Mouse (Mus musculus) MEL (cell line): ENCODE measurements at regions not wholly inside any gene's neighbourhood (a gene's known extent, or its start where the extent isn't known, plus 50 kb on each side); places are given as distances from the start of the nearest gene placed in this dataset.

Experiments
- DNase-seq: peaks from one replicate; pipeline ENCODE4 v3.0.0; 2011; ENCODE audit warnings: low read depth, low spot score
- H3K27ac ChIP-seq: 2 replicates; pipeline ENCODE4 v1.5.1; 2012; ENCODE audit warnings: low read depth, mild to moderate bottlenecking, control low read depth, low read length, moderate library complexity; ENCODE audit not compliant: control insufficient read depth
- H3K27me3 ChIP-seq, 2 experiments: fragments of 150-350 bp in 1 of 2; sonication (generic) in 1 of 2; 2 replicates each; pipeline ENCODE4 v1.6.1; 2012; ENCODE audit warnings: low read length in 2 of 2, mild to moderate bottlenecking in 2 of 2, improper control_type of control experiment in 1 of 2, moderate library complexity in 1 of 2; ENCODE audit not compliant: insufficient read depth in 2 of 2, control insufficient read depth in 1 of 2
- H3K36me3 ChIP-seq, 2 experiments: 2 replicates each; pipeline ENCODE4 v1.6.1; 2012 to 2014; ENCODE audit warnings: low read length in 2 of 2, improper control_type of control experiment in 1 of 2, inconsistent platforms in 1 of 2, mild to moderate bottlenecking in 1 of 2; ENCODE audit not compliant: insufficient read depth in 2 of 2, control insufficient read depth in 1 of 2
- H3K4me1 ChIP-seq, 2 experiments: fragments of 150-350 bp in 1 of 2; sonication (generic) in 1 of 2; 2 replicates each; pipeline ENCODE4 v1.6.1; 2012; ENCODE audit warnings: low read length in 2 of 2, improper control_type of control experiment in 1 of 2, mild to moderate bottlenecking in 1 of 2; ENCODE audit not compliant: insufficient read depth in 2 of 2, control insufficient read depth in 1 of 2
- H3K4me3 ChIP-seq, 2 experiments: fragments of 150-350 bp in 1 of 2; sonication (generic) in 1 of 2; 2 replicates each; pipeline ENCODE4 v1.5.1; 2012; ENCODE audit warnings: low read depth in 2 of 2, low read length in 2 of 2, mild to moderate bottlenecking in 2 of 2, moderate library complexity in 2 of 2, control low read depth in 1 of 2, improper control_type of control experiment in 1 of 2; ENCODE audit not compliant: control insufficient read depth in 1 of 2, insufficient read depth in 1 of 2
- H3K79me2 ChIP-seq: 2 replicates; pipeline ENCODE4 v1.6.1; 2012; ENCODE audit warnings: mild to moderate bottlenecking, low read length, moderate library complexity; ENCODE audit not compliant: control insufficient read depth, poor library complexity, insufficient read depth
- H3K9ac ChIP-seq: 2 replicates; pipeline ENCODE4 v1.6.1; 2012; ENCODE audit warnings: low read depth, mild to moderate bottlenecking, control low read depth, low read length, moderate library complexity; ENCODE audit not compliant: control insufficient read depth, poor library complexity, severe bottlenecking
- H3K9me3 ChIP-seq: fragments of 150-350 bp; sonication (generic); replicated peaks from 2 replicates; pipeline ENCODE4 v1.6.1; 2012; ENCODE audit warnings: mild to moderate bottlenecking, low read length, improper control_type of control experiment, moderate library complexity; ENCODE audit not compliant: insufficient read depth
- CHD2 ChIP-seq: IDR thresholded peaks from 2 replicates; pipeline ENCODE4 v1.6.1; 2011; ENCODE audit warnings: low read length, improper control_type of control experiment
- ELF1 ChIP-seq: IDR thresholded peaks from 2 replicates; pipeline ENCODE4 v1.6.1; 2014; ENCODE audit warnings: low read depth, mild to moderate bottlenecking, inconsistent platforms, low read length, improper control_type of control experiment, moderate library complexity
- EP300 ChIP-seq, 2 experiments: IDR thresholded peaks; 2 replicates each; pipeline ENCODE4 v1.6.1; 2011; ENCODE audit warnings: improper control_type of control experiment in 2 of 2, low read length in 2 of 2, low read depth in 1 of 2, mild to moderate bottlenecking in 1 of 2
- ETS1 ChIP-seq: IDR thresholded peaks from 2 replicates; pipeline ENCODE4 v1.6.1; 2012; ENCODE audit warnings: low read depth, mild to moderate bottlenecking, inconsistent platforms, low read length, improper control_type of control experiment, moderate library complexity
- GABPA ChIP-seq: IDR thresholded peaks from 2 replicates; pipeline ENCODE4 v1.6.1; 2012; ENCODE audit warnings: low read depth, mild to moderate bottlenecking, inconsistent platforms, low read length, improper control_type of control experiment, moderate library complexity
- GATA1 ChIP-seq: IDR thresholded peaks from 2 replicates; pipeline ENCODE4 v1.6.1; 2011; ENCODE audit warnings: low read depth, low read length, improper control_type of control experiment
- MYC ChIP-seq: IDR thresholded peaks from 2 replicates; pipeline ENCODE4 v1.6.1; 2011; ENCODE audit warnings: low read depth, mild to moderate bottlenecking, low read length, improper control_type of control experiment, moderate library complexity
- POLR2A ChIP-seq, 2 experiments: IDR thresholded peaks; 2 replicates each; pipeline ENCODE4 v1.6.1; 2011 to 2012; ENCODE audit warnings: low read length in 2 of 2, mild to moderate bottlenecking in 2 of 2, control low read depth in 1 of 2, improper control_type of control experiment in 1 of 2, low read depth in 1 of 2, moderate library complexity in 1 of 2; ENCODE audit not compliant: control insufficient read depth in 1 of 2, insufficient read depth in 1 of 2, poor library complexity in 1 of 2
- RCOR1 ChIP-seq: IDR thresholded peaks from 2 replicates; pipeline ENCODE4 v1.6.1; 2012; ENCODE audit warnings: low read depth, mild to moderate bottlenecking, inconsistent platforms, low read length, improper control_type of control experiment
- SIN3A ChIP-seq: IDR thresholded peaks from 2 replicates; pipeline ENCODE4 v1.6.1; 2012; ENCODE audit warnings: low read length, improper control_type of control experiment, inconsistent platforms
- SMC3 ChIP-seq: IDR thresholded peaks from 2 replicates; pipeline ENCODE4 v1.6.1; 2011; ENCODE audit warnings: low read depth, low read length, improper control_type of control experiment
- TAL1 ChIP-seq: IDR thresholded peaks from 2 replicates; pipeline ENCODE4 v1.6.1; 2012; ENCODE audit warnings: mild to moderate bottlenecking, inconsistent platforms, low read length, moderate library complexity, mixed read lengths
- USF1 ChIP-seq: IDR thresholded peaks from 2 replicates; pipeline ENCODE4 v1.6.1; 2014; ENCODE audit warnings: low read depth, mild to moderate bottlenecking, inconsistent platforms, low read length, improper control_type of control experiment, moderate library complexity
- USF2 ChIP-seq, 2 experiments: IDR thresholded peaks; 2 replicates each; pipeline ENCODE4 v1.6.1; 2011 to 2012; ENCODE audit warnings: improper control_type of control experiment in 2 of 2, low read length in 2 of 2, borderline replicate concordance in 1 of 2, inconsistent platforms in 1 of 2, low read depth in 1 of 2, mild to moderate bottlenecking in 1 of 2; ENCODE audit not compliant: insufficient read depth in 1 of 2
- ZKSCAN1 ChIP-seq: IDR thresholded peaks from 2 replicates; pipeline ENCODE4 v1.6.1; 2012; ENCODE audit warnings: low read depth, mild to moderate bottlenecking, inconsistent platforms, low read length, improper control_type of control experiment, moderate library complexity

DNA sequence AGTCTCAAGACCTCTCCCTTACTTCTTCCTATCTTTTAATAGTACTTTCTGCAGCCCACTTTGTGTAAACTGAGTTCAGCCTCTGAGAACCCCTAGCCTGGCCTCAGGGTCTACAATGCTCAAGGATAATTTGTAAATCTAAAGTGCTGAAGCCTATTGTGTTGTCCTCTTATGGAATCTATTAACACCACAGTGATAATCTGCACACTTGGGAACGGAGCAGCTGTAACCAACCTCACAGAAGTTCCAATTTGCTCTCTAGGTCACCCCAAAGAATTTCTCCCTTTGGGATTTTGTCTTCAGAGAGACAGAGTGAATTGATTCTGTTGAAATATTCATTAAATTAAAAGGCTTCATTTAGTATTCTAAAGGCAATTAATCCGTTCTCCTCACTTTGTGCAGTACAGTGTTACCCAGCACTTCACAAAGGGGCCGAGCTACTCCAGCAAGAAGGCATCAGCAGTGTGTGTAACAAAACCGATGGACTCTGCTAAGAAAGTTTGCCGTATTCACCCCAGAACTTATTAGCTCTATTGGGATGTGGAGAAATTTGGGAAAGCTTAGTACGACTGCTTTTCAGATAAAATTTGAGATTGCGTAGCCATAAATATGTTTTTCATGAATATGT, 773.7 kb downstream of the Dach1 start:
- Histone ChIP-seq H3K27me3 (no peaks in the 10 kb centered on the region), H3K36me3 (peaks cover 0 to 2% of the 10 kb centered on the region in 2 experiments; a peak in 1 of 4 replicates), H3K27ac (no peak overlapping the region), H3K9me3 (no peaks in the 10 kb centered on the region), H3K9ac (no peak overlapping the region), H3K79me2 (no peaks in the 10 kb centered on the region), H3K4me3 (no peak overlapping the region), H3K4me1 (no peaks in the 10 kb centered on the region)
- DNase-seq, result no peak
- no peak for TF ChIP-seq USF2 (IDR thresholded peaks at IDR 0.05; ENCODE audit: borderline replicate concordance in 1 of 2, insufficient read depth in 1 of 2, low read depth in 1 of 2, low read length in 2 of 2)

DNA sequence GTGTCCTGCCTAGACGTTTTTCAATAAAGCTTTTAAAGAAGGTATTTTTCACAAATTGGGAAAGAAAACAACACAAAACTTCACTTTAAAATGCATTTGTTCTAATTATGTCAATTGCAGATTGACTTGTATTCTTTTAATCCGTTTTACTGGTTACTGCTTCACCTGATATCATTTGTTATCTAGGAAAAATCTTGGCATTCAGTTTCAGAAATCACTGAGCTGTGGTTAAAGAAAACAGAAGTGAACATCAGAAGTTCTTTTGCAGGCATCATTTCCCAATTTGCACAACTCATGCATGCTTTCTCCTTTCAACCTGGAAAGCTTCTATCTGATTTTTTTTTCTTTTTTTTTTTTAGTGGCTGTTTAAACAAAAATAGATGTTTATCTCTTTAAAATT, 780.6 kb downstream of the Dach1 start:
- Histone ChIP-seq H3K4me3 (no peak overlapping the region), H3K9me3 (no peaks in the 10 kb centered on the region), H3K27ac (no peak overlapping the region), H3K36me3 (peaks cover 0 to 2% of the 10 kb centered on the region in 2 experiments; a peak in 1 of 4 replicates), H3K4me1 (no peaks in the 10 kb centered on the region), H3K27me3 (no peaks in the 10 kb centered on the region), H3K9ac (no peak overlapping the region), H3K79me2 (no peaks in the 10 kb centered on the region)
- 0 out of 4 replicates have a peak, but pooled peaks of 1 of the 2 experiments have one; percentile 8 for TF ChIP-seq EP300 (IDR thresholded peaks at IDR 0.05; ENCODE audit: low read depth in 1 of 2, low read length in 2 of 2)
- no peak for TF ChIP-seq ELF1
- peak; percentile 94 for TF ChIP-seq RCOR1
- DNase-seq, result no peak

DNA sequence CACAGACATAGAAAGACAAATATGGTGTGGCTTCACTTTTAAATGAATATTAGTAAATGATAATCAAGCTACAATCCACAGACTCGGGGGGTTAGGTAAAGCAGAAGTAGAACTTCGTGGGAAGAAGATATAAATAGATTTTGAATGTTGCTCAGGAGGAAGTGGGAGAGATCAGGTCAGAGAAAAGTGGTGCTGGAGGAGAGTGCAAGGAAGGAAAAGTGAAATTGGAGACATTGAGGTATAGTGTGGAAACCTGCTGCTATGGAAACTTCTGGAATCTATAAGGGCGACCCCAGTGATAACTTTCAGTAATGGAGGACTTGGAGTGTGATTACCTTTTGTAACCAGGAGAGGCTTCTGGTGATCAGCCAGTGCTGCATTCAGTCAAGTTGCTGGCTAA, 789.4 kb downstream of the Dach1 start:
- Histone ChIP-seq H3K4me1 (no peaks in the 10 kb centered on the region), H3K9ac (no peak overlapping the region), H3K9me3 (no peaks in the 10 kb centered on the region), H3K79me2 (no peaks in the 10 kb centered on the region), H3K4me3 (no peak overlapping the region), H3K36me3 (no peaks in the 10 kb centered on the region), H3K27ac (no peak overlapping the region), H3K27me3 (no peaks in the 10 kb centered on the region)
- no peak for TF ChIP-seq ZKSCAN1
- no peak for TF ChIP-seq GABPA
- no peak for TF ChIP-seq EP300 (IDR thresholded peaks at IDR 0.05; ENCODE audit: low read depth in 1 of 2, low read length in 2 of 2)
- TF ChIP-seq SIN3A, result no peak
- no peak for TF ChIP-seq ETS1
- TF ChIP-seq MYC, result no peak
- no peak for TF ChIP-seq POLR2A (IDR thresholded peaks at IDR 0.05; ENCODE audit: control insufficient read depth in 1 of 2, insufficient read depth in 1 of 2, low read depth in 1 of 2, low read length in 2 of 2, poor library complexity in 1 of 2)
- TF ChIP-seq GATA1, result no peak
- TF ChIP-seq USF1, result no peak
- TF ChIP-seq TAL1, result no peak
- TF ChIP-seq CHD2, result no peak
- no peak for TF ChIP-seq SMC3
- no peak for DNase-seq
